Mouse (Mus musculus): Measurements from ENCODE around the gene Cyp2s1. TPM values are rescaled to one million over a fixed set of nuclear protein-coding genes. Genes with fewer than 3 reads are reported as not detected.
A peak's percentile ranks its signal among the peaks of the same experiment; 100 is the strongest.

The Cyp2s1 gene
- total and polyA plus RNA-seq, 3 experiments = 5.7 to 10.1 (median 5.9) TPM

DNA sequence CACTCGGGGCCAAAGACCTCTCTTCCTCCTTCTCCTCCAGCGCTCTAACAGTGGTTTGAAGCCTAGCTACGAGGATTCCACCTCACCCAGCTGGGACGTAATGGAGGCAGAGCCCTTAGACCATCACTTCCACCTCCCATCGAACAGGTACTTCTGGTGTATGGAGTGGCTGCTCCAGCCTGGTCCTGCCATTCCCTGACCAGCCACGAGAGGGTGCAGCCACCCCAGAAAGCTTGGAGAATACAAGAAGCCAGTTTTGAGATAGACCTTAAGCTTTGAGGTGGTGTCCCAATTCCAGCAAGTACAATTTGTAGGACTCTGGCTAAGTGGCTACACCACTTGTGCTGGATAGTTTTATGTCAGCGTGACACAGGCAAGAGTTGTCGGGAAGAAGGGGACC lies 38.4 kb upstream of the Cyp2s1 start:
- Histone ChIP-seq H3K4me1 (ENCODE audit: control insufficient read depth, insufficient read depth, low read length) (no peaks in the 10 kb centered on the region), H3K9ac (ENCODE audit: low read depth, low read length) (no peak overlapping the region), H3K36me3 (ENCODE audit: control insufficient read depth, insufficient read depth, low read length) (no peaks in the 10 kb centered on the region), H3K27ac (no peak overlapping the region), H3K4me3 (no peak overlapping the region), H3K27me3 (ENCODE audit: control insufficient read depth, insufficient read depth, low read length) (no peaks in the 10 kb centered on the region), H3K79me2 (replicated peaks; ENCODE audit: control insufficient read depth, insufficient read depth, low read length) (no peaks in the 10 kb centered on the region)
- TF ChIP-seq CTCF (IDR thresholded peaks at IDR 0.05) = peak; percentile 92
- no peak for TF ChIP-seq POLR2A (IDR thresholded peaks at IDR 0.05; ENCODE audit: insufficient read depth, low read depth, low read length)
- 28% methylated on average over 8 of the region's 8 CpGs for WGBS
- intact Hi-C loops (cut with DNase I) = loop anchor here (5.0 kb wide), 1 partner anchor 47 kb away; no protein-coding TSS in a partner anchor
- DNase-seq = peak; percentile 59 to 81

DNA sequence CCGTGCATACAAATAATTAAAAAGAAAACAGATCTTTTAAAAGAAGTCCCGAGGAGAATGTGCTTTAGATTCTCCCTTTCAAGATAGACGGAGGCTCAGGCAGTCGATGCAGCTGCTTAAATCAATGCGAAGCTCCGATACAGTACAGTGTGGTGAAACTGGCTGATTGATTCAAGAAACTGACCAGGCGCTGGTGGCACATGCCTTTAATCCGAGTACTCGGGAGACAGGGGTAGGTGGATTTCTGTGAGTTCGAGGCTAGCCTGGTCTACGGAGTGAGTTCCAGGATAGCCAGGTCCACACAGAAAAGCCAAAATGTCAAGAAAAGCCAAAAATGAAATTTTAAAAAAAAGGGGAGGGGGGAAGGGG lies 31.7 kb upstream of the Cyp2s1 start:
- Histone ChIP-seq H3K4me1 (ENCODE audit: control insufficient read depth, insufficient read depth, low read length) (no peaks in the 10 kb centered on the region), H3K27ac (peak overlapping the region; percentile 65), H3K27me3 (ENCODE audit: control insufficient read depth, insufficient read depth, low read length) (no peaks in the 10 kb centered on the region), H3K36me3 (ENCODE audit: control insufficient read depth, insufficient read depth, low read length) (no peaks in the 10 kb centered on the region), H3K4me3 (peak overlapping the region; percentile 63), H3K9ac (ENCODE audit: low read depth, low read length) (peak overlapping the region; percentile 35), H3K79me2 (replicated peaks; ENCODE audit: control insufficient read depth, insufficient read depth, low read length) (no peaks in the 10 kb centered on the region)
- no peak for TF ChIP-seq EP300 (IDR thresholded peaks at IDR 0.05; ENCODE audit: insufficient read depth, low read depth, low read length)
- TF ChIP-seq CTCF (IDR thresholded peaks at IDR 0.05) = no peak
- TF ChIP-seq POLR2A (IDR thresholded peaks at IDR 0.05; ENCODE audit: insufficient read depth, low read depth, low read length) = no peak
- intact Hi-C loops (cut with DNase I) = no loop called here
- 21% methylated on average over 11 of the region's 11 CpGs for WGBS
- no peak for DNase-seq

DNA sequence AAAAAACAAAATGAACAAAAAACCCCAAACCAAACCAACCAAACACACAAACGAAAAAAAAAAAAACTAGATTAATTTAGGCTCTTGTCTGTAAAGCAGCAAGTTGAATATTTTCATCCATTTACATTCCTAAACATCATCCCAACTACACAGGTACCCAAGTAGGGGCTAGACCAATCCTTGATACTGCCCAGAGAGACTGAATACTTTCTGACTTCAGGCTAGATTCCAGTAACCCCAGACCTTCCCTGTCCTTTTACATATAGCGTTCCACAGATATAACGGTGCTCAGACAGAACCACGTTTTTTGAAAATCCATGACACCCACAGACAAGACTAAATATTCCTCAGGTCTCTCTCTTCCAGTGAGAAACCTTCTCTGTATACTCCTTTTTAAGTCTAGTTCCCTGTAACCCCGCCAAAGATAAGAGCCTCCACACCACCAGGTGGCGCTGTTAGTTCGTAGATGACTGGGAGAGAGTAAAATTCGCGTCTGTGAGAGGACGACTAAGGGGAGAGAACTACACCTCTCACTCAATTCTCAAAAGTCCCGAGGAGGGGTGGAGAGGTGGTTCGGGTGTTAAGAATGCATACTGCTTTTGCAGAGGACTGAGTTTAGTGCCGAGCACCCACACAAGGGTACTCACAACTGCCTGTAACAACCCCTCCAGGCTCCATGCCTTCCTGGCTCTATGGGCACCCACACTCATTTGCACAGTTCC lies 31.2 kb upstream of the Cyp2s1 start:
- no peaks in the 10 kb centered on the region for H3K4me1 ChIP-seq (ENCODE audit: control insufficient read depth, insufficient read depth, low read length)
- intact Hi-C loops (cut with DNase I) = no loop called here
- WGBS = 11% methylated on average over 13 of the region's 13 CpGs
- H3K4me3 ChIP-seq = peak overlapping the region; percentile 63
- no peaks in the 10 kb centered on the region for H3K79me2 ChIP-seq (replicated peaks; ENCODE audit: control insufficient read depth, insufficient read depth, low read length)
- peak overlapping the region; percentile 65 for H3K27ac ChIP-seq
- peak overlapping the region; percentile 35 for H3K9ac ChIP-seq (ENCODE audit: low read depth, low read length)
- DNase-seq = peak; percentile 85 to 91
- no peaks in the 10 kb centered on the region for H3K27me3 ChIP-seq (ENCODE audit: control insufficient read depth, insufficient read depth, low read length)
- TF ChIP-seq EP300 (IDR thresholded peaks at IDR 0.05; ENCODE audit: insufficient read depth, low read depth, low read length) = no peak
- peak; percentile 60; the same call in 1 of the 2 replicates for TF ChIP-seq POLR2A (IDR thresholded peaks at IDR 0.05; ENCODE audit: insufficient read depth, low read depth, low read length)
- TF ChIP-seq CTCF (IDR thresholded peaks at IDR 0.05) = peak; percentile 91
- H3K36me3 ChIP-seq (ENCODE audit: control insufficient read depth, insufficient read depth, low read length) = no peaks in the 10 kb centered on the region

DNA sequence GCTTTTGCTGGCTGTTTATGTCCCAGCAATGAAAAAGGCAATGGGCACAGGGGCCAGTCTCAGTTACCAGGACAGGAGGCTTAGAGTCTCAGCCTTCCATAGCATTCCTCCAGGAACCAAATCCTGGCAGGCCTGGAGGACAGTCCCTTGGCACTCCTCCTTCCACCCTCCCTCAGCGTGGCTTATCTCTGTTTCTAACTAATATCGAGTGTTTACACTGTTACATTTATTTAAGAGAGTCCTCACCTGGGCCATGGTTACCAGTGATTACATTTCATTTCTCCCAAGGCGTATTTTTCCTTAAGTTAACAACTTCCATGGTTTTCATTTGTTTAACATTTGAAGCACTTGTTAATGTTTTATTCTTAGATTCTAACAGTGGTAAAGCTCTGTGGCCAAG lies 28.2 kb upstream of the Cyp2s1 start:
- no peak overlapping the region for H3K27ac ChIP-seq
- intact Hi-C loops (cut with DNase I) = no loop called here
- DNase-seq = no peak

DNA sequence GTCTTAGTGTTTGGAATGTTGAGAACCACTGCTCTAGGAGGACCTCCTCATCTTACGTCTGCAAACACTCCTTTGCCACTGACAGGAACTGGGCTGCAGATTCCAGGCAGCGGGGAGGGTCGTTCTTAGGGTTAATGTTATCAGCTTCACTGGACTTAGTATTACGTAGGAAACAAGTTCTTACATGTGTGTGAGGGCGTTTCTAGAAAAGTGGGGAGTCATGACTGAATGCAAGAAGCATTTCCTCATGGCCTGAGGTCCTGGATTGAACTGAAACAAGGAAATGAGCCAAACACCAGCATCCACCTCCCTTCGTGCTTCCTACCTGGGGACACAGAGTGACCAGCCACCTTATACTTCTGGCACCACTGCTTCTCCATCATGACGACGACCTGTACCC lies 27.7 kb upstream of the Cyp2s1 start:
- no peak for TF ChIP-seq EP300 (IDR thresholded peaks at IDR 0.05; ENCODE audit: insufficient read depth, low read depth, low read length)
- no peak for TF ChIP-seq CTCF (IDR thresholded peaks at IDR 0.05)
- no peak for TF ChIP-seq POLR2A (IDR thresholded peaks at IDR 0.05; ENCODE audit: insufficient read depth, low read depth, low read length)
- intact Hi-C loops (cut with DNase I) = no loop called here
- no peak for DNase-seq
- Histone ChIP-seq H3K4me3 (no peak overlapping the region), H3K27me3 (ENCODE audit: control insufficient read depth, insufficient read depth, low read length) (no peaks in the 10 kb centered on the region), H3K9ac (ENCODE audit: low read depth, low read length) (no peak overlapping the region), H3K27ac (no peak overlapping the region), H3K4me1 (ENCODE audit: control insufficient read depth, insufficient read depth, low read length) (no peaks in the 10 kb centered on the region), H3K36me3 (ENCODE audit: control insufficient read depth, insufficient read depth, low read length) (no peaks in the 10 kb centered on the region), H3K79me2 (replicated peaks; ENCODE audit: control insufficient read depth, insufficient read depth, low read length) (no peaks in the 10 kb centered on the region)
- 34% methylated on average over 8 of the region's 8 CpGs for WGBS

More for the DNA sequence above, 28.2 kb upstream of the Cyp2s1 start:
- H3K27me3 ChIP-seq (ENCODE audit: control insufficient read depth, insufficient read depth, low read length) = no peaks in the 10 kb centered on the region
- H3K4me3 ChIP-seq = no peak overlapping the region
- no peaks in the 10 kb centered on the region for H3K36me3 ChIP-seq (ENCODE audit: control insufficient read depth, insufficient read depth, low read length)
- 60% methylated on average over 3 of the region's 3 CpGs for WGBS
- H3K4me1 ChIP-seq (ENCODE audit: control insufficient read depth, insufficient read depth, low read length) = no peaks in the 10 kb centered on the region
- H3K9ac ChIP-seq (ENCODE audit: low read depth, low read length) = no peak overlapping the region
- no peak for TF ChIP-seq POLR2A (IDR thresholded peaks at IDR 0.05; ENCODE audit: insufficient read depth, low read depth, low read length)
- no peak for TF ChIP-seq CTCF (IDR thresholded peaks at IDR 0.05)
- TF ChIP-seq EP300 (IDR thresholded peaks at IDR 0.05; ENCODE audit: insufficient read depth, low read depth, low read length) = no peak
- H3K79me2 ChIP-seq (replicated peaks; ENCODE audit: control insufficient read depth, insufficient read depth, low read length) = no peaks in the 10 kb centered on the region

DNA sequence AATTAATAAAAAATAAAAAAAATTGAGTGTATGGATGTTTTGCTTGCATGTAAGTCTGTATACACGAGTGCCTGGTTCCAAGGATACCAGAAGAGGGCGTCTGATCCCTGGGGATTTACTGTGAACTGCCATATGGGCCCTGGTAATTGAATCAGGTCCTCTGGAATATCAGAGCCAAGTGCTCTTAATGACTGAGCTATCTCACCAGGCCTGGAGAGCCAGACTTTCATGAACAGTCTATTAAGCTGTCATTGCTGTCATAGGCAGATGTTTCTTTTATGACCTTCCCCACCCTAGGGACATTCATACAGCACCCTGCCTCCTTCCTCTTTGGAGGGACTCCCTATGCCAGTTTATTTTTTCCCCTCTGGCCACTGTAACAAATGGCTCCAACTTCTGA lies 26.8 kb upstream of the Cyp2s1 start:
- 49% methylated on average over 2 of the region's 2 CpGs for WGBS
- no peak for TF ChIP-seq EP300 (IDR thresholded peaks at IDR 0.05; ENCODE audit: insufficient read depth, low read depth, low read length)
- TF ChIP-seq CTCF (IDR thresholded peaks at IDR 0.05) = no peak
- no peak for TF ChIP-seq POLR2A (IDR thresholded peaks at IDR 0.05; ENCODE audit: insufficient read depth, low read depth, low read length)
- no peaks in the 10 kb centered on the region for H3K79me2 ChIP-seq (replicated peaks; ENCODE audit: control insufficient read depth, insufficient read depth, low read length)
- no peaks in the 10 kb centered on the region for H3K27me3 ChIP-seq (ENCODE audit: control insufficient read depth, insufficient read depth, low read length)
- no peak overlapping the region for H3K9ac ChIP-seq (ENCODE audit: low read depth, low read length)
- H3K36me3 ChIP-seq (ENCODE audit: control insufficient read depth, insufficient read depth, low read length) = no peaks in the 10 kb centered on the region
- H3K27ac ChIP-seq = no peak overlapping the region
- DNase-seq = no peak
- no peak overlapping the region for H3K4me3 ChIP-seq
- intact Hi-C loops (cut with DNase I) = no loop called here
- no peaks in the 10 kb centered on the region for H3K4me1 ChIP-seq (ENCODE audit: control insufficient read depth, insufficient read depth, low read length)

Data from heart, adult 2 months (tissue).